Mouse (Mus musculus) small intestine, adult 2 months (tissue): ENCODE results near the gene Abcf1. TPM values are rescaled to one million over a fixed set of nuclear protein-coding genes. Genes with fewer than 3 reads are reported as not detected.

Source experiments
- H3K27ac ChIP-seq: fragments of 200-500 bp; 2 replicates; pipeline ENCODE4 v1.5.1; 2012; ENCODE audit warnings: low read depth, low read length, control low read depth, inconsistent platforms; ENCODE audit not compliant: insufficient read depth
- H3K27me3 ChIP-seq: fragments of 200-500 bp; 2 replicates; pipeline ENCODE4 v1.6.1; 2012; ENCODE audit warnings: mild to moderate bottlenecking, moderate library complexity, low read length, inconsistent platforms; ENCODE audit not compliant: control insufficient read depth, insufficient read depth
- H3K36me3 ChIP-seq: fragments of 200-500 bp; 2 replicates; pipeline ENCODE4 v1.6.1; 2012; ENCODE audit warnings: mild to moderate bottlenecking, low read length, control low read depth, inconsistent platforms; ENCODE audit not compliant: control insufficient read depth, insufficient read depth
- H3K4me1 ChIP-seq: fragments of 200-500 bp; 2 replicates; pipeline ENCODE4 v1.6.1; 2012; ENCODE audit warnings: low read length, inconsistent platforms, mixed read lengths; ENCODE audit not compliant: control insufficient read depth, insufficient read depth, insufficient read length
- H3K4me3 ChIP-seq: fragments of 200-500 bp; 2 replicates; pipeline ENCODE4 v1.5.1; 2012; ENCODE audit warnings: low read depth, mild to moderate bottlenecking, control low read depth, inconsistent platforms, low read length, moderate library complexity
- CTCF ChIP-seq: fragments of 200-500 bp; IDR thresholded peaks from 2 replicates; pipeline ENCODE4 v1.5.1; 2012; ENCODE audit warnings: low read depth, mild to moderate bottlenecking, control low read depth, inconsistent platforms, low read length, moderate library complexity, mixed read lengths; ENCODE audit not compliant: insufficient replicate concordance, insufficient read length; ENCODE audit errors: extremely low read depth
- POLR2A ChIP-seq: fragments of 200-500 bp; IDR thresholded peaks from 2 replicates; pipeline ENCODE4 v1.6.1; 2012; ENCODE audit warnings: low read depth, mild to moderate bottlenecking, control low read depth, inconsistent platforms, low read length, moderate library complexity
- WGBS: fragments of 180-500 bp; shearing (Covaris S2); methylation state at CpG from one replicate; pipeline ENCODE4 v1.1.7; 2018; 5-methylcytosine and 5-hydroxymethylcytosine counted together
- polyA plus RNA-seq: library from polyadenylated mRNA; depleted of rRNA; stranded (reverse); fragments of >200 nt; gene quantifications from 2 replicates; pipeline ENCODE4 v1.2.3, GENCODE M21; 2012

Abcf1 gene
- polyA plus RNA-seq, 1 experiment = 84.9 TPM

- TF ChIP-seq POLR2A (no peak), CTCF (no peak)
- peaks cover 8% of the 10 kb centered on the region for H3K4me1 ChIP-seq
- 66% methylated on average over 12 of the region's 12 CpGs for WGBS
- H3K27ac ChIP-seq = 0 out of 2 replicates have a peak overlapping the region, but pooled peaks have one; percentile 15
- H3K36me3 ChIP-seq = peaks cover 5% of the 10 kb centered on the region
- no peaks in the 10 kb centered on the region for H3K27me3 ChIP-seq
- no peak overlapping the region for H3K4me3 ChIP-seq
These were observed 31.7 kb upstream of the Abcf1 start for GRCm38 (mm10) chr17:36001121-36001897.

DNA sequence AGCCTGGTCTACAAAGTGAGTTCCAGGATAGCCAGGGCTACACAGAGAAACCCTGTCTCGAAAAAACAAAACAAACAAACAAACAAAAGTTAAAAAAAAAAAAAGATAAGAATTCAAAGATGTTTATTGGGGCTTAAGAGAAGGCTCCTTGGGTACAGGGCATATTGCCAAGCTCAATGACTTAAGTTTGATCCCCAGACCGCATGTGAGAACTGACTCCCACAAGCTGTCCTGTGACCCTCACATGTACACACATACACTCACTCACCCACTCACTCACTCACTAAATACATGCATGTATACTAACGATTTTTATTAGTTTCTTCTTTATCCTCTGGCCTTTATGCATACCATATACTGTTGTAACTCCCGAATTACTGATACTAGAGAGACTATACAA is 30.8 kb upstream of the Abcf1 start:
- H3K4me3 ChIP-seq = no peak overlapping the region
- WGBS = 24% methylated on average over 4 of the region's 4 CpGs
- H3K4me1 ChIP-seq = peaks cover 10% of the 10 kb centered on the region
- peak overlapping the region; percentile 15; the same call in 1 of the 2 replicates for H3K27ac ChIP-seq
- 0 out of 2 replicates have a peak, but pooled peaks cover 1% of the 10 kb centered on the region for H3K36me3 ChIP-seq
- no peak for TF ChIP-seq POLR2A
- no peak for TF ChIP-seq CTCF
- H3K27me3 ChIP-seq = no peaks in the 10 kb centered on the region

- Histone ChIP-seq H3K27ac (no peak overlapping the region), H3K4me3 (no peak overlapping the region), H3K27me3 (no peaks in the 10 kb centered on the region), H3K4me1 (peaks cover 10% of the 10 kb centered on the region), H3K36me3 (0 out of 2 replicates have a peak, but pooled peaks cover 1% of the 10 kb centered on the region)
- no peak for TF ChIP-seq CTCF
- no peak for TF ChIP-seq POLR2A
- WGBS = 75% methylated on average over 7 of the region's 7 CpGs
These were observed 29.8 kb upstream of the Abcf1 start for GRCm38 (mm10) chr17:35999356-35999755.

DNA sequence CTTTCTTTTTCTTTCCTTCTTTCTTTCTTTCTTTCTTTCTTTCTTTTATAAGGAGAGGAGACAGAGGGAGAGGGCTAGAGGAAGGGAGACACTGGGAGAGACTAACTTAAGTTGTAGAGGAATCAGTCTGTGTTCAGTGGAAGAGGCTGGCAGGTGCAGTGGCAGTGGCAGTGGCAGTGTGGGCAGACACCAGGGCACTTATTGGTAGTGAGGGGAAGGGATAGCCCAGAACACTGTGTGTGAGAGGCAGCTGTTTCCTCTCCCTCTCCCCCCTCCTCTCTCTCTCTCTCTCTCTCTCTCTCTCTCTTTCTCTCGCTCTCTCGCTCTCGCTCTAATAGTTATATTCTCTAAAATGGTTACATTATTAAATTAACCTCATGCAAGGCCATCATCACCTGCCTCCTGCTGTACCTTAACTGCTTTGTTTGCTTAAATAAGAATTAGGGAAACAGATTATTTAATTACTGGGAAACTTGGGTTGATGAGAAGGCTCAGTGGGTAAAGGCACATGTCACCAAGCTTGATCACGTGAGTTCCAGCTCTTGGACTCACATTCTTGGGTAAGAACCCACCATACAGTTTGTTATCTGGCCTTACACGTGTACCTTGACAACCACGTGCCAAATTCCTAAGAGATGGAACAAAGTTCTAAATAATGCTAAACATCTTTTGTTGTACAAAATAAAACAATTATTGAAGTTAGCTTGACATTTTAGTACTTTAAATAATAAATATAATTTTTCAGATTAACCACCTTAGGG is 29.2 kb upstream of the Abcf1 start:
- Histone ChIP-seq H3K4me1 (peaks cover 10% of the 10 kb centered on the region), H3K27ac (peak overlapping the region; percentile 68; the same call in 1 of the 2 replicates), H3K4me3 (peak overlapping the region; percentile 27), H3K36me3 (0 out of 2 replicates have a peak, but pooled peaks cover 1% of the 10 kb centered on the region), H3K27me3 (no peaks in the 10 kb centered on the region)
- WGBS = 69% methylated on average over 6 of the region's 6 CpGs
- TF ChIP-seq CTCF (no peak), POLR2A (no peak)

GRCm38 (mm10) chr17:35997713-35998510 is 28.4 kb upstream of the Abcf1 start:
- 45% methylated on average over 12 of the region's 12 CpGs for WGBS
- H3K36me3 ChIP-seq = no peaks in the 10 kb centered on the region
- no peak overlapping the region; the same call in 1 of the 2 replicates for H3K4me3 ChIP-seq
- peaks cover 10% of the 10 kb centered on the region for H3K4me1 ChIP-seq
- TF ChIP-seq POLR2A (no peak), CTCF (0 out of 2 replicates have a peak, but pooled peaks have one; percentile 14)
- H3K27ac ChIP-seq = peak overlapping the region; percentile 68; the same call in 1 of the 2 replicates
- no peaks in the 10 kb centered on the region for H3K27me3 ChIP-seq

DNA sequence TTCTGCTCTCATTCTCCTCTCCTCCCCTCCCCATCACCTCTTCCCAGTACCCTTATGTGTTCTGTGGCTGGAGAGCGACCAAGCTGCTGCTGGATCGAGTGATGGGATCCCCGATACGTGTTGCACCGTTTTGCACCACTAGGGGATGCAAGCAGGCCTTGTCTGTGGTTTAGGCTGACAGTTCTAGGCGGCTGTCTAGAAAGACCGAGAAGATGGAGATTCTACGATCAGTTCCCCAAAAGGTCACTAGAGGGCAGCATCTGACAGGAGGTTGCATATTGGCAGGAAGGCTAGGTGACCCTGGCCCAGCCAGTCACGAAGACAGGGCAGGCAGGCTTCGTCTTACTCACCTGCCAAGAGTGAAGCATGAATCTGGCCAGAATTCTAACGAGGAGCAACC is 27.4 kb upstream of the Abcf1 start:
- Histone ChIP-seq H3K36me3 (no peaks in the 10 kb centered on the region), H3K4me1 (peaks cover 10% of the 10 kb centered on the region), H3K27me3 (no peaks in the 10 kb centered on the region), H3K4me3 (no peak overlapping the region), H3K27ac (no peak overlapping the region)
- under 1% methylated on average over 11 of the region's 11 CpGs for WGBS
- TF ChIP-seq POLR2A (no peak), CTCF (peak; percentile 99)
